ENCODE assay signal across 10 mouse cellular contexts in genomic region chr6:136542105-136542504, GRCm38 (mm10). TPM values are rescaled to one million over a fixed set of nuclear protein-coding genes. Genes with fewer than 3 reads are reported as not detected.
A peak's percentile ranks its signal among the peaks of the same experiment; 100 is the strongest.
DNase-seq lines count a peak whose midpoint lies in the region; ATAC-seq and TF ChIP-seq lines count a peak whose summit lies in the region.
"Had no signal": no experiment of that assay in that cellular context is flagged by ENCODE, and none has a peak within 500 bp of the region (broad histone marks: within the 10 kb centered on the region; RNA-seq: fewer than 3 reads in every experiment).

No protein-coding gene starts in this region.

- H3K27me3 ChIP-seq in heart, postnatal 0 days (ENCODE audit: control insufficient read depth, insufficient read depth, low read length): no peaks in the 10 kb centered on the region
- H3K27me3 ChIP-seq in embryonic facial prominence, embryonic 10.5 days (replicated peaks; ENCODE audit: low read depth, poor library complexity, severe bottlenecking): no peaks in the 10 kb centered on the region
- H3K27me3 ChIP-seq in forebrain, embryonic 14.5 days (replicated peaks; ENCODE audit: control insufficient read depth, insufficient read depth, low read length): no peaks in the 10 kb centered on the region
- no peaks in the 10 kb centered on the region for H3K27me3 ChIP-seq in midbrain, embryonic 10.5 days (ENCODE audit: low read depth, poor library complexity, severe bottlenecking)

- H3K27ac ChIP-seq in heart, postnatal 0 days (ENCODE audit: low read depth): peak overlapping the region; percentile 57
- peak overlapping the region; percentile 52 for H3K27ac ChIP-seq in embryonic facial prominence, embryonic 10.5 days (replicated peaks)
- H3K27ac ChIP-seq in forebrain, embryonic 14.5 days (ENCODE audit: low read depth, low read length): peak overlapping the region; percentile 72; the same call in 1 of the 2 replicates
- H3K27ac ChIP-seq in midbrain, embryonic 10.5 days (replicated peaks): peak overlapping the region; percentile 81; the same call in 1 of the 2 replicates

- 86% methylated on average over 1 of the region's 1 CpGs for WGBS in heart, postnatal 0 days
- WGBS in embryonic facial prominence, embryonic 10.5 days: 86% methylated on average over 1 of the region's 1 CpGs
- WGBS in forebrain, embryonic 14.5 days: 67% methylated on average over 1 of the region's 1 CpGs
- WGBS in midbrain, embryonic 10.5 days: 93% methylated on average over 1 of the region's 1 CpGs

- no peak for DNase-seq in heart, postnatal 0 days (ENCODE audit: low spot score)
- DNase-seq in heart, postnatal 14 days: no peak
- no peak for DNase-seq in embryonic facial prominence, embryonic 10.5 days (ENCODE audit: low spot score)
- peak; percentile 52 for DNase-seq in forebrain, embryonic 14.5 days (ENCODE audit: low spot score)
- no peak for DNase-seq in midbrain, embryonic 10.5 days (ENCODE audit: low spot score)
- DNase-seq in frontal cortex, postnatal 25 days (ENCODE audit: low spot score in 2 of 2): no peak
- DNase-seq in cerebellum, postnatal 36 days: no peak
- DNase-seq: kidney, adult 9 months had no signal

- intact Hi-C loops in heart, postnatal 14 days (cut with DNase I): no loop called here

- ATAC-seq in heart, postnatal 0 days (ENCODE audit: insufficient read depth, low read depth): no peak
- no peak for ATAC-seq in forebrain, embryonic 14.5 days
- ATAC-seq: lung, postnatal 0 days had no signal

- no peak overlapping the region for H3K9ac ChIP-seq in heart, postnatal 0 days (replicated peaks; ENCODE audit: low read depth, low read length)
- no peak overlapping the region for H3K9ac ChIP-seq in forebrain, embryonic 14.5 days (ENCODE audit: low read length)

- no peak for TF ChIP-seq CTCF in heart, postnatal 0 days (IDR thresholded peaks at IDR 0.05; ENCODE audit: low read depth)

- H3K9me3 ChIP-seq in heart, postnatal 0 days (replicated peaks; ENCODE audit: control insufficient read depth, low read length): no peaks in the 10 kb centered on the region
- no peaks in the 10 kb centered on the region for H3K9me3 ChIP-seq in embryonic facial prominence, embryonic 10.5 days
- no peaks in the 10 kb centered on the region for H3K9me3 ChIP-seq in forebrain, embryonic 14.5 days (replicated peaks; ENCODE audit: control insufficient read depth, low read length)
- H3K9me3 ChIP-seq in midbrain, embryonic 10.5 days (replicated peaks): no peaks in the 10 kb centered on the region; the same call in 1 of the 2 replicates

- no peak overlapping the region for H3K4me2 ChIP-seq in heart, postnatal 0 days (ENCODE audit: low read depth, low read length)
- H3K4me2 ChIP-seq in forebrain, embryonic 14.5 days (ENCODE audit: low read length): peak overlapping the region; percentile 28; the same call in 1 of the 2 replicates

- peaks cover 13% of the 10 kb centered on the region for H3K4me1 ChIP-seq in heart, postnatal 0 days (ENCODE audit: control insufficient read depth, insufficient read depth)
- peaks cover 33% of the 10 kb centered on the region for H3K4me1 ChIP-seq in embryonic facial prominence, embryonic 10.5 days
- H3K4me1 ChIP-seq in forebrain, embryonic 14.5 days (ENCODE audit: control insufficient read depth, insufficient read depth, low read length): peaks cover 28% of the 10 kb centered on the region
- H3K4me1 ChIP-seq in midbrain, embryonic 10.5 days: peaks cover 52% of the 10 kb centered on the region

- no peak for TF ChIP-seq EP300 in heart, postnatal 0 days (IDR thresholded peaks at IDR 0.05; ENCODE audit: low read depth)

- no peak overlapping the region for H3K4me3 ChIP-seq in heart, postnatal 0 days (ENCODE audit: low read depth, low read length)
- no peak overlapping the region for H3K4me3 ChIP-seq in embryonic facial prominence, embryonic 10.5 days
- H3K4me3 ChIP-seq in forebrain, embryonic 14.5 days (ENCODE audit: low read depth, low read length): no peak overlapping the region
- H3K4me3 ChIP-seq in midbrain, embryonic 10.5 days: no peak overlapping the region
- H3K4me3 ChIP-seq: myocyte had no signal

- H3K36me3 ChIP-seq in heart, postnatal 0 days (replicated peaks; ENCODE audit: control insufficient read depth, insufficient read depth, low read length): peaks cover 24% of the 10 kb centered on the region
- peaks cover 45% of the 10 kb centered on the region for H3K36me3 ChIP-seq in embryonic facial prominence, embryonic 10.5 days (replicated peaks)
- H3K36me3 ChIP-seq in forebrain, embryonic 14.5 days (ENCODE audit: control insufficient read depth, insufficient read depth, low read length): 0 out of 2 replicates have a peak, but pooled peaks cover 9% of the 10 kb centered on the region
- peaks cover 38% of the 10 kb centered on the region for H3K36me3 ChIP-seq in midbrain, embryonic 10.5 days

RNA-seq across cellular contexts. Expression of gene Atf7ip, which starts 36.1 kb away (rescaled TPM):
- 43.3 and 54.5 TPM in 2 replicates for total RNA-seq in heart, postnatal 0 days (2014; rRNA removed; ENCODE audit: low replicate concordance)
- 16.5 and 19.2 TPM in 2 replicates for polyA plus RNA-seq in heart, postnatal 0 days (2015; fragmentation: Nextera tagmentation; extraction: Ambion mirVana)
- 100 to 1,000 TPM in 1 of 2 experiments, 10 to 100 TPM in 1; 92.6 to 107 TPM for total RNA-seq in heart, postnatal 14 days (2021)
- polyA plus RNA-seq in embryonic facial prominence, embryonic 10.5 days (2016; fragmentation: Nextera tagmentation; extraction: Ambion mirVana): 48.0 and 50.9 TPM in 2 replicates
- polyA plus RNA-seq in forebrain, embryonic 14.5 days (2014; fragmentation: Nextera tagmentation; extraction: Ambion mirVana): 27.1 and 42.0 TPM in 2 replicates
- polyA plus RNA-seq in midbrain, embryonic 10.5 days (2016; fragmentation: Nextera tagmentation; extraction: Ambion mirVana): 37.4 and 45.7 TPM in 2 replicates
